Mouse (Mus musculus) bone marrow macrophage, adult 2 months (primary cell): Measurements from ENCODE around the gene Rapgef1.

Experiments
- CTCF ChIP-seq: IDR thresholded peaks from 2 replicates; pipeline ENCODE4 v1.5.1; 2012; ENCODE audit warnings: low read depth, mild to moderate bottlenecking, low read length, moderate library complexity
- POLR2A ChIP-seq: IDR thresholded peaks from 2 replicates; pipeline ENCODE4 v1.6.1; 2012; ENCODE audit warnings: mild to moderate bottlenecking, low read depth, low read length, borderline replicate concordance

DNA sequence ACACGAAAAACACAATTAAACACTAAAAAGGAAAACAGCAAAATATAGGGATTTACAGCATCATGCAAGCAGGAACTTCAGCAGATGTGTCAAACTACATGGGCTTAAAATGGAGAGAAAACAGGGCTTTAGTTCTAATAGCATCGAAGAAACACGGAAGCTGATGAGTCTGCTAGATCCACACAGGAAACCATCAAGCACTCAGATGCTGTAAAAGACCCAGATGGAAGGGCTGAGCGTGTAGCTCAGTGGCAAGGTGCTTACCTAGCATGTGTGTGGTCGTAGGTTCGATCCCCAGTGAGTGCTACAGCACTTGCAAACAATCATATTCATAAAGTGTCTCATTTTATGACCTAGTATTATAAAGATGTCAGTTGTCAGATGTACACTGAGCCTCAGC lies 121.7 kb downstream of the Rapgef1 start:
- TF ChIP-seq POLR2A (no peak), CTCF (no peak)
